In the genomic region with DNA sequence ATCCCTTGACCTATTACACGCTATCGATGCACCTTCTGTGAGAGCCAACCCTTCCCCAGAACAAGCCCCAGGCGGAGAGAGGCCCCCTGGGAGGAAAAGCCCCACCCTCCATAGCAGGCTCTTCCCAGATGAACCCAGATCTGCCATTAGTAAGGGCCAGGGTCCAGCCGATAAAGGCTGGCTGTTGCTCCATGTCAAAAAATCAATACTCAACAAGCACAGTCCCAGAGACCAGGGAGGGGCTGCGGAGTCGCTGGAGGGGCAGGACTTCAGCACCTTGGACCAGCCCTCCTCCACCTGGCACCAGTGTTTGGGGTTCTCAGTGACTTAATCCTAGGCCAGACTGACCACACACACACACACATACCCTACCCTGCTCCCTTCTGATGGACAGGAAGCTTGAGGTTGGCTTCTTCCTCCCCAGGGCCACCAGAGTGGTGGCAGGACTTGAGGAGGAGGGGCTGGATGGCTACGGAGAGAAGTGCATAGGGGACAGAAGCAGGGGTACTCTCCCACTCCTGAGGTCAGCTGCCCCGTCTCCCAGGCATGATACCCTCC, we compare ENCODE assay signal across 14 mouse cellular contexts. TPM values are rescaled to one million over a fixed set of nuclear protein-coding genes. Genes with fewer than 3 reads are reported as not detected.
DNase-seq lines count a peak whose midpoint lies in the region; ATAC-seq and TF ChIP-seq lines count a peak whose summit lies in the region.
"Had no signal": no experiment of that assay in that cellular context is flagged by ENCODE, and none has a peak within 500 bp of the region (broad histone marks: within the 10 kb centered on the region; RNA-seq: fewer than 3 reads in every experiment).

No protein-coding gene starts in this region.

- no peak for DNase-seq in heart, adult 11 months
- peak; percentile 50 for DNase-seq in MN1 (ENCODE audit: low spot score)
- peak; percentile 91 for DNase-seq in liver, adult 2 months (ENCODE audit: extremely low read depth, low read depth, low spot score)
- DNase-seq in retina, embryonic 14.5 days (ENCODE audit: low spot score) = no peak
- no peak for DNase-seq in gastrocnemius, adult 18-20 months (ENCODE audit: low spot score)
- no peak for DNase-seq in T-cell, adult 2 months (ENCODE audit: low spot score)
- DNase-seq: adrenal gland, postnatal 10 days; embryo, embryonic 11 days; gastrocnemius, adult 2 months had no signal

- ATAC-seq in heart, embryonic 12.5 days (ENCODE audit: insufficient number of reproducible peaks, low FRiP score) = no peak

- H3K4me3 ChIP-seq in heart, embryonic 12.5 days = no peak overlapping the region
- H3K4me3 ChIP-seq in liver, adult 2 months (ENCODE audit: insufficient read depth, low read depth, low read length) = no peak overlapping the region
- H3K4me3 ChIP-seq in small intestine, adult 2 months (ENCODE audit: low read depth, low read length) = peak overlapping the region; percentile 0; the same call in 1 of the 2 replicates
- H3K4me3 ChIP-seq: gastrocnemius, adult 2 months had no signal

- H3K9ac ChIP-seq in heart, embryonic 12.5 days = peak overlapping the region; percentile 26; the same call in 1 of the 2 replicates
- peak overlapping the region; percentile 3; the same call in 1 of the 2 replicates for H3K9ac ChIP-seq in liver, adult 2 months (ENCODE audit: low read depth, low read length)

- H3K79me2 ChIP-seq in liver, adult 2 months (ENCODE audit: control insufficient read depth, insufficient read depth, low read length) = peaks cover 13% of the 10 kb centered on the region; the same call in 1 of the 2 replicates

- H3K4me2 ChIP-seq in heart, embryonic 12.5 days = no peak overlapping the region

- H3K27me3 ChIP-seq in heart, embryonic 12.5 days (replicated peaks) = no peaks in the 10 kb centered on the region
- H3K27me3 ChIP-seq in liver, adult 2 months (ENCODE audit: control insufficient read depth, insufficient read depth, low read length) = no peaks in the 10 kb centered on the region
- H3K27me3 ChIP-seq in small intestine, adult 2 months (ENCODE audit: control insufficient read depth, insufficient read depth, low read length) = no peaks in the 10 kb centered on the region

- no peak for TF ChIP-seq POLR2A in liver, adult 2 months (IDR thresholded peaks at IDR 0.05; ENCODE audit: extremely low read depth, insufficient read depth, low read length)
- no peak for TF ChIP-seq POLR2A in small intestine, adult 2 months (IDR thresholded peaks at IDR 0.05; ENCODE audit: low read depth, low read length)

- no peaks in the 10 kb centered on the region for H3K9me3 ChIP-seq in heart, embryonic 12.5 days (replicated peaks)

- peaks cover 52% of the 10 kb centered on the region for H3K36me3 ChIP-seq in heart, embryonic 12.5 days
- H3K36me3 ChIP-seq in liver, adult 2 months (ENCODE audit: control insufficient read depth, insufficient read depth, low read length) = no peaks in the 10 kb centered on the region
- H3K36me3 ChIP-seq in small intestine, adult 2 months (ENCODE audit: control insufficient read depth, insufficient read depth, low read length) = 0 out of 2 replicates have a peak, but pooled peaks cover 2% of the 10 kb centered on the region

- peaks cover 100% of the 10 kb centered on the region for H3K4me1 ChIP-seq in heart, embryonic 12.5 days (replicated peaks)
- H3K4me1 ChIP-seq in liver, adult 2 months (ENCODE audit: control insufficient read depth, insufficient read depth, low read length) = peaks cover 59% of the 10 kb centered on the region
- peaks cover 82% of the 10 kb centered on the region for H3K4me1 ChIP-seq in small intestine, adult 2 months (ENCODE audit: control insufficient read depth, insufficient read depth, insufficient read length, low read length)

- peak overlapping the region; percentile 6; the same call in 1 of the 2 replicates for H3K27ac ChIP-seq in heart, embryonic 12.5 days (ENCODE audit: poor library complexity, severe bottlenecking)
- H3K27ac ChIP-seq in liver, adult 2 months (replicated peaks; ENCODE audit: insufficient read depth, low read depth, low read length) = peak overlapping the region; percentile 57
- peak overlapping the region; percentile 91 for H3K27ac ChIP-seq in small intestine, adult 2 months (ENCODE audit: insufficient read depth, low read depth, low read length)
- H3K27ac ChIP-seq: gastrocnemius, adult 2 months; macrophage had no signal

- TF ChIP-seq CTCF in liver, adult 2 months (IDR thresholded peaks at IDR 0.05; ENCODE audit: low read depth, low read length) = no peak
- no peak for TF ChIP-seq CTCF in small intestine, adult 2 months (IDR thresholded peaks at IDR 0.05; ENCODE audit: extremely low read depth, insufficient read length, insufficient replicate concordance, low read depth, low read length)

- WGBS in heart, embryonic 12.5 days = 52% methylated on average over 8 of the region's 8 CpGs
- WGBS in liver, adult 2 months = 14% methylated on average over 8 of the region's 8 CpGs
- WGBS in small intestine, adult 2 months = 20% methylated on average over 8 of the region's 8 CpGs

RNA-seq across cellular contexts. Expression of a gene that starts 36.1 kb away (rescaled TPM):
- 8.0 and 9.2 TPM in 2 replicates for polyA plus RNA-seq in heart, embryonic 12.5 days (2016; fragmentation: Nextera tagmentation; extraction: Ambion mirVana)
- total RNA-seq in liver, adult 2 months (2014; rRNA removed) = 7.9 and 8.4 TPM in 2 replicates
- 56.5 and 67.5 TPM in 2 replicates for polyA plus RNA-seq in liver, adult 2 months (2012; rRNA removed)
- polyA plus RNA-seq in small intestine, adult 2 months (2012; rRNA removed) = 153 and 187 TPM in 2 replicates
- total RNA-seq in gastrocnemius, adult 18-20 months (2021) = 1 to 10 TPM; 6.6 to 7.5 TPM

RNA-seq across cellular contexts. Expression of a gene that starts 42.5 kb away (rescaled TPM):
- polyA plus RNA-seq in heart, embryonic 12.5 days (2016; fragmentation: Nextera tagmentation; extraction: Ambion mirVana) = not detected in 2 replicates
- not detected in 2 replicates for total RNA-seq in liver, adult 2 months (2014; rRNA removed)
- not detected in 2 replicates for polyA plus RNA-seq in liver, adult 2 months (2012; rRNA removed)
- 0.09 and 0.13 TPM in 2 replicates for polyA plus RNA-seq in small intestine, adult 2 months (2012; rRNA removed)
- not detected for total RNA-seq in gastrocnemius, adult 18-20 months (2021)
- total RNA-seq: adrenal gland, postnatal 10 days; gastrocnemius, adult 2 months had no signal
- polyA plus RNA-seq: heart, postnatal 0 days; large intestine, adult 2 months; macrophage had no signal

RNA-seq across cellular contexts. Expression of a gene that starts 58.4 kb away (rescaled TPM):
- 41.4 and 43.0 TPM in 2 replicates for polyA plus RNA-seq in heart, embryonic 12.5 days (2016; fragmentation: Nextera tagmentation; extraction: Ambion mirVana)
- total RNA-seq in liver, adult 2 months (2014; rRNA removed) = 10.9 and 14.0 TPM in 2 replicates
- polyA plus RNA-seq in liver, adult 2 months (2012; rRNA removed) = 18.3 and 22.3 TPM in 2 replicates
- polyA plus RNA-seq in small intestine, adult 2 months (2012; rRNA removed) = 13.6 and 23.3 TPM in 2 replicates
- 10 to 100 TPM; 26.5 to 27.9 TPM for total RNA-seq in gastrocnemius, adult 18-20 months (2021)

Comparison
In these comparisons a context has a peak if more than half of its experiments do, and no peak if none do; other contexts are left out.
1. H3K27ac ChIP-seq: peak in every context shown above with its lines; median percentile 91 in small intestine, adult 2 months; 57 in liver, adult 2 months; 6 in heart, embryonic 12.5 days.
2. DNase-seq: peak in MN1 (single experiment) and liver, adult 2 months (single experiment); none in heart, adult 11 months (single experiment), retina, embryonic 14.5 days (single experiment), gastrocnemius, adult 18-20 months (single experiment) and T-cell, adult 2 months (single experiment).